Mouse (Mus musculus): ENCODE measurements at regions not wholly inside any gene's neighbourhood (a gene's known extent, or its start where the extent isn't known, plus 50 kb on each side); places are given as distances from the start of the nearest gene placed in this dataset.

GRCm38 (mm10) chr3:38055627-38056026, 331.3 kb upstream of the Gm5148 start:
- H3K27me3 ChIP-seq: no peaks in the 10 kb centered on the region
- no peak overlapping the region for H3K4me2 ChIP-seq (replicated peaks)
- no peak overlapping the region for H3K27ac ChIP-seq (replicated peaks)
- H3K4me3 ChIP-seq (replicated peaks): no peak overlapping the region
- no peak for ATAC-seq (ENCODE audit: insufficient number of reproducible peaks, low FRiP score, low TSS enrichment, low read depth)
- no peak overlapping the region for H3K9ac ChIP-seq
- no peaks in the 10 kb centered on the region for H3K4me1 ChIP-seq
- no peaks in the 10 kb centered on the region for H3K36me3 ChIP-seq
- WGBS: 58% methylated on average over 9 of the region's 9 CpGs
- no peaks in the 10 kb centered on the region for H3K9me3 ChIP-seq (replicated peaks)

- Histone ChIP-seq H3K4me2 (replicated peaks) (no peak overlapping the region), H3K9ac (no peak overlapping the region), H3K4me1 (no peaks in the 10 kb centered on the region; the same call in 1 of the 2 replicates), H3K4me3 (replicated peaks) (no peak overlapping the region), H3K27ac (replicated peaks) (peak overlapping the region; percentile 49; the same call in 1 of the 2 replicates), H3K27me3 (no peaks in the 10 kb centered on the region), H3K36me3 (no peaks in the 10 kb centered on the region), H3K9me3 (replicated peaks) (no peaks in the 10 kb centered on the region)
- ATAC-seq (ENCODE audit: insufficient number of reproducible peaks, low FRiP score, low TSS enrichment, low read depth): no peak
- WGBS: 71% methylated on average over 7 of the region's 7 CpGs
These were observed 328.7 kb upstream of the Gm5148 start for GRCm38 (mm10) chr3:38052941-38053340.

GRCm38 (mm10) chr3:38051748-38052147, 327.5 kb upstream of the Gm5148 start:
- Histone ChIP-seq H3K4me1 (no peaks in the 10 kb centered on the region; the same call in 1 of the 2 replicates), H3K27me3 (no peaks in the 10 kb centered on the region), H3K9ac (no peak overlapping the region), H3K4me3 (replicated peaks) (no peak overlapping the region), H3K27ac (replicated peaks) (peak overlapping the region; percentile 52), H3K9me3 (replicated peaks) (no peaks in the 10 kb centered on the region), H3K4me2 (replicated peaks) (no peak overlapping the region), H3K36me3 (no peaks in the 10 kb centered on the region)
- 57% methylated on average over 11 of the region's 11 CpGs for WGBS
- no peak for ATAC-seq (ENCODE audit: insufficient number of reproducible peaks, low FRiP score, low TSS enrichment, low read depth)

GRCm38 (mm10) chr3:38050856-38051255, 326.6 kb upstream of the Gm5148 start:
- no peak overlapping the region for H3K4me3 ChIP-seq (replicated peaks)
- H3K27ac ChIP-seq (replicated peaks): peak overlapping the region; percentile 52; the same call in 1 of the 2 replicates
- H3K27me3 ChIP-seq: no peaks in the 10 kb centered on the region
- no peak overlapping the region for H3K9ac ChIP-seq
- H3K9me3 ChIP-seq (replicated peaks): no peaks in the 10 kb centered on the region
- no peaks in the 10 kb centered on the region for H3K36me3 ChIP-seq
- WGBS: 47% methylated on average over 9 of the region's 9 CpGs
- no peak for ATAC-seq (ENCODE audit: insufficient number of reproducible peaks, low FRiP score, low TSS enrichment, low read depth)
- no peaks in the 10 kb centered on the region; the same call in 1 of the 2 replicates for H3K4me1 ChIP-seq
- H3K4me2 ChIP-seq (replicated peaks): no peak overlapping the region

GRCm38 (mm10) chr3:38050366-38050765, 326.1 kb upstream of the Gm5148 start:
- Histone ChIP-seq H3K4me3 (replicated peaks) (no peak overlapping the region), H3K36me3 (no peaks in the 10 kb centered on the region), H3K9me3 (replicated peaks) (no peaks in the 10 kb centered on the region), H3K27ac (replicated peaks) (no peak overlapping the region; the same call in 1 of the 2 replicates), H3K4me1 (no peaks in the 10 kb centered on the region; the same call in 1 of the 2 replicates), H3K27me3 (no peaks in the 10 kb centered on the region), H3K4me2 (replicated peaks) (no peak overlapping the region), H3K9ac (no peak overlapping the region)
- ATAC-seq (ENCODE audit: insufficient number of reproducible peaks, low FRiP score, low TSS enrichment, low read depth): no peak
- WGBS: 55% methylated on average over 1 of the region's 1 CpGs

GRCm38 (mm10) chr3:38049290-38049689, 325.0 kb upstream of the Gm5148 start:
- Histone ChIP-seq H3K4me3 (replicated peaks) (no peak overlapping the region), H3K4me2 (replicated peaks) (no peak overlapping the region), H3K27ac (replicated peaks) (no peak overlapping the region), H3K9ac (no peak overlapping the region), H3K4me1 (no peaks in the 10 kb centered on the region; the same call in 1 of the 2 replicates), H3K36me3 (no peaks in the 10 kb centered on the region), H3K27me3 (no peaks in the 10 kb centered on the region), H3K9me3 (replicated peaks) (no peaks in the 10 kb centered on the region)
- WGBS: 61% methylated on average over 2 of the region's 2 CpGs
- ATAC-seq (ENCODE audit: insufficient number of reproducible peaks, low FRiP score, low TSS enrichment, low read depth): no peak

GRCm38 (mm10) chr3:38047445-38047844, 323.2 kb upstream of the Gm5148 start:
- Histone ChIP-seq H3K36me3 (no peaks in the 10 kb centered on the region), H3K27ac (replicated peaks) (no peak overlapping the region), H3K27me3 (no peaks in the 10 kb centered on the region), H3K4me1 (peaks cover 3% of the 10 kb centered on the region; the same call in 1 of the 2 replicates), H3K9me3 (replicated peaks) (no peaks in the 10 kb centered on the region), H3K4me3 (replicated peaks) (no peak overlapping the region), H3K9ac (no peak overlapping the region), H3K4me2 (replicated peaks) (no peak overlapping the region)
- 88% methylated on average over 4 of the region's 4 CpGs for whole genome bisulfite sequencing
- ATAC-seq (ENCODE audit: insufficient number of reproducible peaks, low FRiP score, low TSS enrichment, low read depth): no peak

- Histone ChIP-seq H3K4me1 (peaks cover 3% of the 10 kb centered on the region; the same call in 1 of the 2 replicates), H3K27ac (replicated peaks) (no peak overlapping the region), H3K4me2 (replicated peaks) (no peak overlapping the region), H3K4me3 (replicated peaks) (no peak overlapping the region), H3K9me3 (replicated peaks) (no peaks in the 10 kb centered on the region), H3K9ac (no peak overlapping the region), H3K36me3 (no peaks in the 10 kb centered on the region), H3K27me3 (no peaks in the 10 kb centered on the region)
- WGBS: 71% methylated on average over 4 of the region's 4 CpGs
- no peak for ATAC-seq (ENCODE audit: insufficient number of reproducible peaks, low FRiP score, low TSS enrichment, low read depth)
These were observed 322.3 kb upstream of the Gm5148 start for GRCm38 (mm10) chr3:38046611-38047010.

- H3K4me3 ChIP-seq (replicated peaks): no peak overlapping the region
- H3K4me2 ChIP-seq (replicated peaks): no peak overlapping the region
- no peaks in the 10 kb centered on the region for H3K9me3 ChIP-seq (replicated peaks)
- no peak overlapping the region for H3K27ac ChIP-seq (replicated peaks)
- H3K4me1 ChIP-seq: peaks cover 3% of the 10 kb centered on the region; the same call in 1 of the 2 replicates
- no peak overlapping the region for H3K9ac ChIP-seq
- H3K36me3 ChIP-seq: no peaks in the 10 kb centered on the region
- ATAC-seq (ENCODE audit: insufficient number of reproducible peaks, low FRiP score, low TSS enrichment, low read depth): no peak
- H3K27me3 ChIP-seq: no peaks in the 10 kb centered on the region
- 48% methylated on average over 2 of the region's 2 CpGs for WGBS
These were observed 321.7 kb upstream of the Gm5148 start for GRCm38 (mm10) chr3:38045989-38046388.

- Histone ChIP-seq H3K4me2 (replicated peaks) (no peak overlapping the region), H3K4me1 (peaks cover 3% of the 10 kb centered on the region; the same call in 1 of the 2 replicates), H3K4me3 (replicated peaks) (no peak overlapping the region), H3K27me3 (no peaks in the 10 kb centered on the region), H3K27ac (replicated peaks) (no peak overlapping the region), H3K9me3 (replicated peaks) (no peaks in the 10 kb centered on the region), H3K9ac (no peak overlapping the region), H3K36me3 (no peaks in the 10 kb centered on the region)
- 40% methylated on average over 6 of the region's 6 CpGs for WGBS
- ATAC-seq (ENCODE audit: insufficient number of reproducible peaks, low FRiP score, low TSS enrichment, low read depth): no peak
These were observed 321.2 kb upstream of the Gm5148 start for GRCm38 (mm10) chr3:38045523-38045922.

GRCm38 (mm10) chr3:38044338-38044737, 320.0 kb upstream of the Gm5148 start:
- Histone ChIP-seq H3K4me2 (replicated peaks) (no peak overlapping the region), H3K27ac (replicated peaks) (no peak overlapping the region), H3K9ac (no peak overlapping the region), H3K36me3 (no peaks in the 10 kb centered on the region), H3K27me3 (no peaks in the 10 kb centered on the region), H3K4me3 (replicated peaks) (no peak overlapping the region), H3K4me1 (peaks cover 3% of the 10 kb centered on the region; the same call in 1 of the 2 replicates), H3K9me3 (replicated peaks) (no peaks in the 10 kb centered on the region)
- WGBS: 68% methylated on average over 7 of the region's 7 CpGs
- no peak for ATAC-seq (ENCODE audit: insufficient number of reproducible peaks, low FRiP score, low TSS enrichment, low read depth)

GRCm38 (mm10) chr3:38042614-38043013, 318.3 kb upstream of the Gm5148 start:
- Histone ChIP-seq H3K4me1 (0 out of 2 replicates have a peak, but pooled peaks cover 3% of the 10 kb centered on the region), H3K27me3 (no peaks in the 10 kb centered on the region), H3K4me3 (replicated peaks) (no peak overlapping the region), H3K9ac (no peak overlapping the region), H3K9me3 (replicated peaks) (no peaks in the 10 kb centered on the region), H3K27ac (replicated peaks) (no peak overlapping the region), H3K4me2 (replicated peaks) (no peak overlapping the region), H3K36me3 (no peaks in the 10 kb centered on the region)
- ATAC-seq (ENCODE audit: insufficient number of reproducible peaks, low FRiP score, low TSS enrichment, low read depth): no peak
- WGBS: 34% methylated on average over 6 of the region's 6 CpGs
